In genomic region chr3:152211731-152212279, GRCm38 (mm10) we compare ENCODE assay signal across 1 mouse cellular context.
TF ChIP-seq lines count a peak whose summit lies in the region.

No protein-coding gene starts in this region.

TF ChIP-seq in MEL, 35 proteins besides CTCF, POLR2A, EP300 and RAD21 (continued from another document):
- peak; percentile 29; the same call in 1 of the 2 replicates for TF ChIP-seq MEF2A (IDR thresholded peaks at IDR 0.05; ENCODE audit: extremely low read depth, insufficient replicate concordance, low read depth, low read length, poor library complexity, severe bottlenecking)
- peak; percentile 89 for TF ChIP-seq BHLHE40 (IDR thresholded peaks at IDR 0.05; ENCODE audit: borderline replicate concordance, low read depth, low read length)
